Mouse (Mus musculus) T-cell, adult 2 months (primary cell): Measurements from ENCODE around the gene Rin3.

Experiments
- DNase-seq: peaks from one replicate; pipeline ENCODE4 v3.0.0; 2022; ENCODE audit warnings: low spot score

Rin3 gene

DNA sequence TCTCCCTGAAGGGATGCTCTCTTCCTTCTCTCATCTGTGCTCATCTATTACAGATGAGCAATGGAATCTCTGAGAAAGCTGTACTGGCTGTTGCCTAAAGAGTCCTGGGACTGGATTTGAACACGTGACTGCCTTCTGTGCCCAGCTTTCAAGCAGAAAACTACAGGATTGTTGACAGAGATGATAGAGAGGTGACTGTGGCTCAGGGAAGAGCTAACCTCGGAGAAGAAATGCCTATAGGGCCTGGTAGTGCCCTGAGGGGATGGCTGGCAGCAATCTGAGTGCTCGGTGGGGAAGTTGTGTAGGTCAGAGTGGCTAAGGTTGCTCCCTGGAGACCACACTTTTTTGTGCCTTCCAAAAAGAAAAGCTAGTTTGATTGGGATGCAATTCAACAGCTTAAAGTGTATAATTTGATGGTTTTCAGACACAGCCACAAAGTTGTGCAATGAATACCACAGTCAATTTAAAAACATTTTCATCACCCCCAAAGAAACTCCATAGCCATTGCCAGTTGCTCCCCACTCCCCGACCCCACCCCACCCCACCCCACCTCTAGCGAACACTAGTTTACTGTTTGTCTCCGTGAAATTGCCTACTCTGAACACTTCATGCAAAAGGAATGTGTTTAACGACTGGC lies 1.9 kb upstream of the Rin3 start:
- no peak for DNase-seq

DNA sequence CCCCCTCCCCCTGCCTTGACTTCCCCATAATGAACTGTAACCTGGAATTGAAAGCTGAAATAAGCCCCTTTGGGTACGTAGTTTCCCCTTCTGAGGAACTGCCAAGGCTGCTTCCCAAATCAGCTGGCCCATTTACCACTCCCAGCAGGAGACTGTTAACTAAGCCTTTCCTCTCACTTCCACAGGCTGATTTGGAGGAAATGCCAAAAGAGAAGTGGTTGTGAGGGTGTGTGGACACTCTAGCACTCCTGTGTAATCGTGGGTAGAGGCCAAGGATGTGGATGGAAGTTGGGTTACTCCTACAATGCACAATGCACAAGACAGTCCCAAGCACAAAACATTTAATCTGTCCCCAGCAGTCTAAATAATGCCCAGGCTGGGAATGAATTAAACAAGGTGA lies 722 bp upstream of the Rin3 start:
- no peak for DNase-seq

DNA sequence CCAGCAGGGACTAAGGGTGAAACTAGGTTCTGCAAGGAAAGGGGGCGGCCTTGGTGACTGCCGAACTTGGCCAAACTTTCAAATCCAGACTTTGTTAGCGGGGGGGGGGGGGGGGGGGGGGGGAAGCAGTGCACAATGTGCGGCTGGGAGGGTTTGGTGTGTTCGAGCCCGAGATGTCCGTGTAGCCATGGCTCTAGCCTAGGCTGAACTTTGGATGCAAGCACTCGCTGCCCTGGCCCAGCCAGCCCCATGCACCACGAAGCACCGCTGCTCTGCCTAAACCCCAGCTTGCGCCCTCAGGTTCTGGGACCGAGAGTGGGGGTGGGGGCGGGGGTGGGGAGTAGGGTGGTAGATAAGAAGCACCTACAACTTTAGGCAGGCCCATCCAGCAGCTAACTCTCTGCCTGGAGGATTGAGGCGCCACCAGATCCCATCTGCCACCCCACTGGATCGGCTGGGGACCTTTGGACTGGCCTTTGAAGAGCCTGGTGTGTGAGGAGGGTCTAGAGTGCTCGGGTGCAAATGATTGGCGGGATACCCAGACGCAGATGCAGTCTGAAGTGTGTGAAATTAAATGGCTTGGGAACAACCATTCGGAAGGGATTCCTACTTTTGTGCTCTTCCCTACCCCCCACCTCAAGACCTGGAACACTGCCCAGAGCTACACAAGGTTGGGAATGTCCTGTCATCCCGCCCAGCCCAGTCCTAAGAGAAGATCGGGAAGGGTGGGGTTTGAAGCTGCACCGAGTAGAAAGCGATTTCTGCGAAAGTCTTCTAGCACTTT lies 827 bp downstream of the Rin3 start:
- no peak for DNase-seq

DNA sequence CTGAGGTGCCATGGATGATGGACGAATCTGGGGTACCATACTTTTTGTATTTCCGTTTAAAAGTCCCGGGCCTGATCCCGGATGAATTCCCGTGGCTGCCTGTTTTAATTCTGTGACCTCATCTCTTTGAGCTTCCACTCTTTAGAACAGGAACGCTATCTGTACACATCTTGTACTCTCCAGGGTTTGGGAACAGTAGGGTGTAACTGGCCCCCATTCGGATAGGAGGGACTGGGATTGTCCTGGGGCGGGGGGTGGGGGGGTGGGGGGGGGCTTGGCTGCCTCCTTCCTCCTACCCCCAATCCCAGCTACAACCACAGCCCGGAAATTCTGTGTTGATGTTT lies 1.4 kb downstream of the Rin3 start:
- DNase-seq: no peak

DNA sequence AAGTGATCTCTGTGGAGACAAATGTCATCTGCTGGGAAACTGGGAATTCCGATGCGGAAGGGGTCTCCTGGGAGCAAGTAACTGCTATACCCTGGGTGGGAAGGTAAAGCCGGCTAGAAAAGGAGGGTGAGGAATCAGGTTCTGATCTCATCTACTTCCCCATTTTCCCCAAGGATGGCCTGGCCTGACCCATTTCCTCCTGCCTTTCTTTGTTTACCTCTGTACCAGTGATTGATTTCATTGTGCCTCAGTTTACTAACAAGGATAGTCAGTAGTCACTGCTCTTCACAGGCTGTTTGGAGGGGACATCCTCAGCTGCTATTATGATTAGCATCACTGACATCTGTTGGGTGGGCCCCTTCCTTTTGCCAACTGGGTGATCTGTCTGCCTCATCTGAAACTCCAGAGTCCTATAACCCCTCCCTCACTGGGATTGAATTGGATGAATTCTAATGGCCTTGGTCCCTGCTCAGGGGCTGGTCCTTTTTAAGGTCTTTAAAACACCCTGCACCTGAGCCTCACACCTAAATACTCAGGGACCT lies 1.8 kb downstream of the Rin3 start:
- DNase-seq: no peak

DNA sequence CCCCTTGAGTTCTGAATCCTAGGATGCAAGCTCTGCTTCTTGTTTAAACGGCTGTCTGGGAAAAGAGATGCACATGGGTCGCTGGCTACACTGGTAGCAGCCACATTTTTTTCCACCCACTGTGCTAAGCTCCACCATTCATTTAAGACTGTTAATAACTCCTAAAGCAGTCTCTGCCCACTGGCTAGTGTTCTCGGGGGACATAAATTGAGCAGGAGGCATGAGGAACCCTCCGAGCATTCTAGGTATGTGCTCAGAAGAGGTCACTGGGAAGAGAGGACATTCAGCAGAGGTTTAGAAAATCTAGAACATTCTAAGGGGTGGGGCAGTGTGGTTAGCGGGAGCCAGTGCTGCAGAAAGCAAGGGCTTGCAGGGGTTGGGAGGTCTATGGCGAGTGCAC lies 2.5 kb downstream of the Rin3 start:
- DNase-seq: no peak

DNA sequence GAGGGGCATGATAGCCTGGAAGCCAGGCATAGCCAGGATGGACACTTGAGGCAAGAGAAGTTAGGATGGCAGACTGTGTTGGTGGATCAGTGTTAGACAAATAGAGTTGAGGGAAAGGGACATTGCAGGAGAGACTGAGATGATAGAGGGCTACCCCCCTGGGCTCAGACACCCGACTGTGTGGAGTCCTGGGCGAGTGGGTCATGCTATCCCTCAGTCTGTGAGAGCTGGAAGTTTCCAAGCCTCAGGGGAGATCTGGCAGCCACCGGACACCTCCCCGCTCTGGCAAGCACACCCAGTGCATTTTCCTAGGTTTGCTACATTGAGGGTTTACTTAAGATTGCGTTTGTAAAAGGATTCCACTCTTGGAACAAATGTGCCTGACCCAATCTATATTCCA lies 2.9 kb downstream of the Rin3 start:
- DNase-seq: no peak

DNA sequence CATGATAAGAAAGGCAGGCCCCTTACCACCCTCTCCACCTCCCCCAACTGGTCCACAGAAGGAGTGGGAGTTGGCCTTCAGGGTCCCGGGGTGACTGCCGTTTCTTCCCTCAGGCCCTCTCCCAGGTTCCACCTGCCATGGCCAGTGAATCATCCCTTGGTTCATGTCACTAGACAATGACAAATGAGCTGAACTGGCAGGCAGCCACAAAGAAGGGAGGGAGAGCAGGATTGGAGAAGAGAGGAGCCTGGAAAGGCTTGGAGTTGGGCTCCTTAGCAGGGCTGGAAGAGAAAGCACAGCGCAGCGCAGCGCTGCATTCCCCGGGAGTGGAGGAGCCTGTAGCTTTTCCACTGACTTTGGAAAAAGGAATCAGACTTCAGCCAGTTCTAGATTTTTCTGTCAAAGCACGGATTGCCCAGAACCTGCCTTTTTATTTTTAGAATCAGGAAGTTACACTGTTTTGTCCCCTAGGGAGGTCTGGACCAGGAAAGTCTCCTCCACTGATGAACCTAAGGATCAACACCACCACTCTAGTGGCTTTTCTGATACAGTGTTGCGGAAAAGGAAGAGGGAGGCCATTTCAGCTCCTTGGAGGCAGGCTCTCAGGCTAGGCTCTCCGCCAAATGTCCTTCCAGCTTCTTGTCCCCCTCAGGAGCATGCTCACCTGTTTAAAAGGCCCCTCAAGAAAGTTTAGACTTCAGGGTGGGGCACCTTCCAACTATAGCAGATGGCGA lies 4.0 kb downstream of the Rin3 start:
- no peak for DNase-seq

DNA sequence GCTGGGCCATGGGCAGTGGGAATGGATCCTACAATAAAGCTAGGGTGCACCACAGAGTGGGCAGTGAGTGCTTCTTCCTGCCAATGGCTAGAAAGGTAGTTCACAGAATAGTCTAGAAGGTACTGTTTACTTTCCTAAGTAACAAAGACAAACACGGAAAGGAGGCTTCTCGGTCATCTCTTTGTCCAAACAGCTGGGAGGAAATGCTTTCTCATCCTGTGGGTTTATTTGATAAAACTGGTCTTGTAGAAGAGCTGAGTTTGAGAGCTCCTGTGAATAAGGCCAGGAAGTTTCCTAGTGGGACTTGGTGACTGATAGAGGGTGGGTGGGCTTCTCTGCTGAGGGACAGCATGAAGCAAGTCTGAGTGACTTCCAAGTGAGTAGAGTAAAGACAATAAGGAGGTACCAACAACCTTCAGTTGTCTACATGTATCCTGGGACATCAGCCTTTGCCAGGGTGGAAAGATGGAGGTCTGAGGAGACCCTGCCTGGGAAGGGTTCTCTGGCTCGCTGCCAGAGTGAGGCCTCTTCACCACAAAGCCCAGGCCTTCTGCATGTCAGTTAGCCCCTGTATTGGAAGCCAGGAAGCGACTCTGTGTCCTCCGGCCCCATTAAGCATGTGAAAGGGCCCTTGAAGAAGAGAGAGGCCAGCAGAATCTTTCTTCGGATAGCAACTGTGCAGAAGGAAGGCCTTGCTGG lies 5.2 kb downstream of the Rin3 start:
- DNase-seq: no peak

DNA sequence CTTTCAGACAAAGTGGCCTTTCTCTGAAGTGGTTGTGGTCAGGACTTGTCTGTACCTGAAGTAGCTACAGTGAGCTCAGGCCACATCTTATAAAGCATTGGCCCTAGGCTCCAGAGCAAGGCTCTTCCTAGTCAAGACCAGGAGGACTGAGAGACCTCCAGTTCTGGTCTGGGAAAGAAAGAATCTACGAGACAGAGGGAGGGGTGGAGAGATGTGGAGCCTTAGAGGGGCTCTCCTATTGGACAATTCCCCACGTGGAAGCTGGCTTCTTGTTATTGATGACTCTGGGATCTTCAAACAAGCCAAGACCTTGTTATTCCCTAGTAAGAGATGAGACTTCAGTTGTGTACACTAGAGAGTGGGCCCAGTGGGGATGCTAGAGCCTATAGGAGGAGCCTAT lies 6.0 kb downstream of the Rin3 start:
- no peak for DNase-seq

DNA sequence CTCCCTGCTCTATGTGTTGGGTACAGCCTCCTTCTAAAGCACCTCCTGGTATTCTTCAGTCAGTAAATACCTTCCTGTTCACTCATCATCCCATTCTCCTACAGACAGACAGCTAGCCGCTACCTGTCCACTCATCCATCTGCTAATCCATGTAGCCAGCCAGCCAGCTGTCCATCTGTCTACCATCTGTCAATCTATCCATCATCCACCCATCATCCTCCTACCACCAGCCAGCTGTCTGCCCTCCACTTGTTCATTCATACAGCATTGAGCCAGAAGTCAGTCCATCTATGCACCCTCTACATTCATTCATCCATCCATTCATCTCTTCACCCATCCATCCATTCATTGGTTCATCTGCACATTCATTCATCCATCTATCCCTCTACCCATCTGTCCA lies 6.7 kb downstream of the Rin3 start:
- no peak for DNase-seq

DNA sequence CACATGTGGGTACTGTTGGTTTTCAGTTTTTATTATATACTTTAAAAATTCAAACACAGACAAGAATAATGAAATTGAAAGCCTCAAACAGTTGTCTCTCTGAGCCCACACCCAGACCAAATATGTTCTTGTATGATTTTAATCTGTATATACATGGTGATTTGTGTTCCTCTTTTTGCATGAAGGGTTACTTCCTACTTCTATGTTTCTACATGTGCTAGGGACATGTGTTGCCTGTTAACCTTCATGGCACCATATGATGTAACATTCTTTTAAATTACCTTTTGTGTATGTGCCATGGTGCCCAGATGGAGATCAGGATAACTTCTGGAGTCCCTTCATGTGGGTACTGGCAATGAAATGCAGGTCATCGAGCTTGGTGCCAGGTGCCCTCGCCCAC lies 7.8 kb downstream of the Rin3 start:
- no peak for DNase-seq

DNA sequence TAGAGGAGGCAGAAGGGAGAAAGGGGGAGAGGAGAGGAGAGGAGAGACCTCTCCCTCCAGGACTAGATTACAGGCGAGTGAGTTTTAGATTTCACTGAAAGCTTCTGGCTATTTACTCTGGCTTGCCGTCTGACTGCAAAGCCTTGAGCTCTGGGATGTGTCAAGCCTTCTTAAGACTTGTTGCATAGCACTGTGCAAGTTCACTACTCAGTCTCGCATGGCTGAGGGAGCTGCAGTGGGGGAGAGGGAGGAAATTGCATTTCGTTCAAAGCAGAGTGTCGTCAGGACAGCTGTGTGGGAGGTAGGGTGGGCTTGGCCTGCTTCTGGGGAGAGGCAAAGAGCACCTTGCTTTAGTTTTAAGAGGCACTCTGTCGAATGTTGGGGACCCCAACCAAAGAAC lies 8.8 kb downstream of the Rin3 start:
- no peak for DNase-seq

DNA sequence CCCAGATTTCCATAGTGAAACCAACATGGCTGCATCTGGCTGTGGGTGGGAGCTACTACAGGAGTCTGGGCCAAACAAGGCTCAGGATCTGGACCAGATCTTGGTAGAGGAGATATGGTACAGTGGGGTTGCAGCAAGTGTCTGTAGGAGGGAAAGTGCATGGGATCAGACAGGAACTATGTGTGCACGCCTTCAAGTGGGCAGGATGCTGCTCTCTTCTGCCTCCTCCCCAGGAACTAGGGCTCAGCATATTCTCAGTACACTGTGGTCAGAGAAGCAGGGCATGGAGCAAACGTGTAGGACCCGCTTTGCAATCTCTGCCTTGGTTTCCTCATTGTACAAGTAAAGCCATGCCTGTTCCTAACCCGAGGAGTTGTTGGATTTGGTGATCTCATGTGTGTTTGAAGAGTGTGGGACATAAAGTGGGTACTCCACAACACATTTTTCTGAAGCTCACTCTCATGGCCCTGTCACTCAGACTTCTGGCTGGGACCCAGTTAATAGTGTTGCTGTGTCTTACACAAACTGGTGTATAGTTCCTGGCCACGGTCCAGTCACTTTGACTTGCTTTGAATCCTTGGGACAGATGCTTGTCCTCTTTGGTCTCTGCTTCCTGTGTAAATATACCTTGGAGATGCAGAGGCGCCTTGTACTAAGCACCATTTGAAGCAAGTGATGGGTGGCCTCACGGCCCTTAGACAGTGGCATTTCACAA lies 9.8 kb downstream of the Rin3 start:
- DNase-seq: no peak

DNA sequence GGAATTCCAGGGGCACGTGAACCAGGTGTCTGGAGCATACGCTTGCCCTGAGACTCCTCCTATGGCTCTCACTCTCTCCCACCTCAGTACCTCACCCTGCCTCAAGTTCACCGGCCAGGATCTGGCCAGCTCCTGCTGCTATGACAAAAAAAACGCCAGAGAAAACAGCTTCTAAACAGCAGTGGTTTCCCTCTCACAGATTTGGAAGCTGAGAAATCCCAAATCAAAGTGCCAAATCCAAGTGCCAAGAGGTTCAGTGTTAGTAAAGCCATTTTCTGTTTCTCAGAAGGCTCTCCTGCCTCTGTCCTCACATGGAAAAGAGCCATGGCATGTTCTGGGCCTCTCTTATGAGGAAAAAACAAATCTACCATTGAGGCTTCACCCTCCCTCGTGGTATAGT lies 11.8 kb downstream of the Rin3 start:
- no peak for DNase-seq

DNA sequence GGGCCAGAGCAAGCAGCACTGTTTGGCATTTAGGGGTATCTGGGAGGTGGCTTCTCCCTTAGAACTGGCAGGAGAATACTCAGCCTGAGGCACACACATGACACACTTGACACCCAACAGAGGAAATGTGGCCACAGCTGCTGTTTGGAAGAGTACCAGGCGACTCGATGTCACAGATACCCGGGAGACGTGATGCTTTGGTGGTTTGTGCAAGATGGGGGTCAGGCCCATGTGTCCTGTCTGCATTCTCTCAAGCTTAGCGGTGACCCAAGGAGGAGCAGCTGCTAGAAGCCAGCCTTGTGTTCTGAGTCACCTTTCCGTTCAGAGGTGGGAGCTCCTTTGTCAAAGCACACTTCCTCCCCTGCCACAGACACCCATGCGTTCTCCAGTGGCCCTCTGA lies 12.4 kb downstream of the Rin3 start:
- DNase-seq: peak; percentile 68

DNA sequence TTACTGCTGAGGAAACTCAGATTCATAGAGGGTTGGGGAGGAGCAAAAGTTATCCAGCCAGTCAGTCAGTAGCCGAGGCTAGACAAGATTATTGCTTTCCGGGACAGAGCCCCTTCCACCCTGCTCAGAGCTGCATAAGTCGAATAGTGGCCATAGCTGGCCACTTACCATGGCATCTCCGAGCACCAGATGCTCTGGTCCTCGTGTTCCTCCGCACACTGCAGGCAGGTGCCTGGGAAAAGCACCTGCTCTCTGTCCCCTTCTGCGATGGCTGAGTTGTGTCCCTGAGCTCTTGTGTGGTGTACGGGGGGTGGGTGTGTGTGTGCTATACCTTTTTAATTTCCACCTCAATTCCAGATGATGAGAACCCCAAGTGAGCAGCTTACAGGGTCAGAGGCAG lies 12.8 kb downstream of the Rin3 start:
- no peak for DNase-seq

DNA sequence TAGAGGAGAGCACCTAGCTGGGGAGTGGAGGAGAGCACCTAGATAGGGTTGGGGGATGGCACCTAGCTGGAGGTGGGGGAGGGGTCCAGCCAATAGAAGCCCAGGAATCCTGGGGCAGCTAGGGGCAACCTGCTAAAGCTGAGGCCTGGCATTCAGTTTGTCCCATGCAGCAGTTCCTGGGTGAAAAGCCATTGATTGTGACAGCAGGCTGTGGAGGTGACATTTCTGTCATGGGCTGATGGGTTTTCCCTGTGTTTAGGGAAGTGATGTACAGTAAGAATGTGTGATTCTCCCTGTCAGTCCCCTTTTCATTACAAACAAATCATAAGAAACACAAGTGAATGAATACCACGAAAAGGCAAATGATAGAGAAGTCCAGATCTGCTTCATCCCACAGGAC lies 13.5 kb downstream of the Rin3 start:
- no peak for DNase-seq

DNA sequence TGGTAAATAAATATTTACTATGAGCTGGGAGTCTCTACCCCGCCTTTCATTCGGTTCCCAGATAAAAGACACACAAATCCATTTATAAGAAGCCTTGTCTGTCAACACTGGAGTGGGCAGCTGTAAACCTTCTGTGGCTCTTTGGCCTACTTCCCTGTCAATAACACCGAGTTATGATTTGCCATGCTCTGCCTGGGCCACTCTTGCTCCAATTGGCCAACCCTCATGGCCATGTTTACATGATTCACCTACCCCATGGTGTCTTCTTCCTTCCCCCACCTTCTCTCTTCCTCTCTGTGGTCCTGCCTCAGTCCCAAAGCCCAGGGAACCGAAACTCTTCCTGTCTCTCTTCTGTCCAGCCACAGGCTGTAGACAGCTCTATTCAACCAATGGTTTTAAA lies 14.1 kb downstream of the Rin3 start:
- no peak for DNase-seq

DNA sequence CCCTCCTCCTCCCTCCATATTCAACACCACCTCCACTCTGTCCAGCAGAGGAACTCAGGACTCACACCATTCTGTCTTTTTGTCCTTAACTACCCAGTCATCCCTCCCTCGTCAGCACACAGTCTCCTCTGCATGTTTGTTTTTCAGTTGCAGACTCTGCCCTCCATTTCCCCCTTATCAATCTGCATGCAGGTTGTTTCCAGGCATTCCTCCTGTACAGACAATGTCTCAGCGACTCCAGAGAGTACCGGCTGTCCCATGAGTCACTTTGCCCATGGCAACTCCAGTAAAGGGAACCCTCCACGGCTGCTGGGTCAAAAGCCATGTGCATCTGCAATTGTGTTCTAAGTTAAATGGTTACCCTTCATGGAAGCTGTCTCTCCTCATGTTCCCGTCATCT lies 16.4 kb downstream of the Rin3 start:
- no peak for DNase-seq

DNA sequence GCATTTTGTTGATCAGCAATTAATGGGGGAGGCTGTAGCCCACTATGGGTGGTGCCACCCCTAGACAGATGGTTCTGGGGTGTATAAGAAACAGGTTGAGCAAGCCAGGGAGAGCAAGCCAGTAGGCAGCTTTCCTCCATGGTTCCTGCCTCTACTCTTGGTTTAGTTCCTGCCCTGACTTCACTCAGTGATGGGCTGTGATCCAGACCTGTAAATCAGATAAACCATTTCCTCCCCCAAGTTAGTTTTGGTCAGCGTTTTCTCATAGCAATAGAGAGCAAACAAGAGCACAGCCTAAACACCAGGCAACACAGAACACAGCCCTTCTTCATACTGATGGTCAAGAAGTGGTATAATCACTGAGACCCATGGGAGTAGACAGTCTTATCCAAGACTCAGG lies 18.7 kb downstream of the Rin3 start:
- no peak for DNase-seq

DNA sequence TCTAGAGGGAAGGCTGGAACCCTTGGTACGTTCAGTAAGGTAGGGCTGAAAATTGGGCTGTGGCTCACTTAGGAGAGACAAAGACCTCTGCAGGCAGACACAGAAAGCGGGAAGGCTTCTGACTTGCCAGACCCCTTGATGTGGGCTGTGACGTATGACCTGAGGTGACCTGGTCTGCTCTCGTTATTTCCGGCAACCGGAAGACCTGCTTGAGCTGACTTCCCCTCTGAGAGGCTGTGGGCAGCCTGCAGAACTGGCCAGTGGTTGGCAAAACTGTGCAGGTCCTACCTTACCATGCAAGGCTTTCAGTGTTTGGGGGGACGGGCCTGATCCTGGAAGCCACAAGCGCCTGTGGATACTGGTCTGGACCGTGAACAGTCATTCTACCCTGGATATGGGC lies 19.5 kb downstream of the Rin3 start:
- peak; percentile 31 for DNase-seq
